In genomic region chr2:166399140-166399830, GRCm38 (mm10) we compare ENCODE assay signal across 9 mouse cellular contexts.
DNase-seq lines count a peak whose midpoint lies in the region; ATAC-seq lines count a peak whose summit lies in the region.
"Had no signal": no experiment of that assay in that cellular context is flagged by ENCODE, and none has a peak within 500 bp of the region (broad histone marks: within the 10 kb centered on the region; RNA-seq: fewer than 3 reads in every experiment).

No protein-coding gene starts in this region.

- H3K36me3 ChIP-seq in kidney, embryonic 14.5 days (ENCODE audit: control insufficient read depth, insufficient read depth, low read length) = no peaks in the 10 kb centered on the region
- no peaks in the 10 kb centered on the region for H3K36me3 ChIP-seq in forebrain, embryonic 14.5 days (ENCODE audit: control insufficient read depth, insufficient read depth, low read length)
- H3K36me3 ChIP-seq: neural tube, embryonic 13.5 days had no signal

- no peak overlapping the region for H3K4me3 ChIP-seq in kidney, embryonic 14.5 days (ENCODE audit: low read length)
- no peak overlapping the region for H3K4me3 ChIP-seq in forebrain, embryonic 14.5 days (ENCODE audit: low read depth, low read length)
- H3K4me3 ChIP-seq: neural tube, embryonic 13.5 days had no signal

- ATAC-seq in kidney, embryonic 14.5 days (ENCODE audit: low FRiP score, low TSS enrichment) = peak; percentile 79
- no peak for ATAC-seq in erythroid progenitor cell, adult 5-6 weeks (replicated peaks; ENCODE audit: low FRiP score, poor library complexity, severe bottlenecking)
- no peak for ATAC-seq in forebrain, embryonic 14.5 days

- no peaks in the 10 kb centered on the region for H3K27me3 ChIP-seq in kidney, embryonic 14.5 days (ENCODE audit: control insufficient read depth, insufficient read depth, low read length)
- H3K27me3 ChIP-seq in forebrain, embryonic 14.5 days (replicated peaks; ENCODE audit: control insufficient read depth, insufficient read depth, low read length) = no peaks in the 10 kb centered on the region

- H3K9ac ChIP-seq in kidney, embryonic 14.5 days (ENCODE audit: low read depth, low read length) = peak overlapping the region; percentile 31; the same call in 1 of the 2 replicates
- H3K9ac ChIP-seq in forebrain, embryonic 14.5 days (ENCODE audit: low read length) = no peak overlapping the region
- H3K9ac ChIP-seq: neural tube, embryonic 13.5 days had no signal

- H3K4me2 ChIP-seq in kidney, embryonic 14.5 days (replicated peaks; ENCODE audit: low read depth, low read length) = no peak overlapping the region
- H3K4me2 ChIP-seq in forebrain, embryonic 14.5 days (ENCODE audit: low read length) = no peak overlapping the region
- H3K4me2 ChIP-seq: neural tube, embryonic 13.5 days had no signal

- peak; percentile 68 for DNase-seq in 3134 (ENCODE audit: extremely low read depth, insufficient read length, low spot score)
- peak; percentile 24 for DNase-seq in CD4-positive helper T cell, adult 2 months (ENCODE audit: low read depth, low spot score)
- DNase-seq in fibroblast of lung, adult 2 months (ENCODE audit: low read depth) = peak; percentile 39
- DNase-seq in natural killer cell, adult 2 months (ENCODE audit: low spot score in 2 of 2) = peak; percentile 67 to 81
- DNase-seq in layer of hippocampus, adult 11-12 months (ENCODE audit: low spot score) = no peak
- DNase-seq in forebrain, embryonic 14.5 days (ENCODE audit: low spot score) = no peak

- H3K27ac ChIP-seq in kidney, embryonic 14.5 days (ENCODE audit: low read depth, low read length) = peak overlapping the region; percentile 86
- no peak overlapping the region for H3K27ac ChIP-seq in forebrain, embryonic 14.5 days (ENCODE audit: low read depth, low read length)
- H3K27ac ChIP-seq: neural tube, embryonic 13.5 days had no signal

- no peaks in the 10 kb centered on the region for H3K9me3 ChIP-seq in kidney, embryonic 14.5 days (ENCODE audit: control insufficient read depth, low read length)
- no peaks in the 10 kb centered on the region for H3K9me3 ChIP-seq in forebrain, embryonic 14.5 days (replicated peaks; ENCODE audit: control insufficient read depth, low read length)
- H3K9me3 ChIP-seq: neural tube, embryonic 13.5 days had no signal

- peaks cover 34% of the 10 kb centered on the region for H3K4me1 ChIP-seq in kidney, embryonic 14.5 days (ENCODE audit: control insufficient read depth, insufficient read depth, low read length)
- H3K4me1 ChIP-seq in forebrain, embryonic 14.5 days (ENCODE audit: control insufficient read depth, insufficient read depth, low read length) = no peaks in the 10 kb centered on the region; the same call in 1 of the 2 replicates

- 11% methylated on average over 6 of the region's 6 CpGs for WGBS in kidney, embryonic 14.5 days
- WGBS in forebrain, embryonic 14.5 days = 44% methylated on average over 6 of the region's 6 CpGs

Comparison
In these comparisons a context has a peak if more than half of its experiments do, and no peak if none do; other contexts are left out.
1. DNase-seq: peak in 3134 (single experiment), CD4-positive helper T cell, adult 2 months (single experiment), fibroblast of lung, adult 2 months (single experiment) and natural killer cell, adult 2 months (2 of 2); none in layer of hippocampus, adult 11-12 months (single experiment) and forebrain, embryonic 14.5 days (single experiment).